Mouse (Mus musculus) midbrain, embryonic 10.5 days (tissue): ENCODE data around the gene Krtap9-1. TPM values are rescaled to one million over a fixed set of nuclear protein-coding genes. Genes with fewer than 3 reads are reported as not detected.

Experiments used
- polyA plus RNA-seq: library from polyadenylated mRNA; unstranded; fragments of >200 nt; fragmentation: Nextera tagmentation; extraction: Ambion mirVana; gene quantifications from 2 replicates; pipeline ENCODE4 v1.2.1, GENCODE M21; 2016

Krtap9-1 gene
- polyA plus RNA-seq, 1 experiment from 2014 or later = not detected

Other genes starting within 250 kb of the Krtap9-1 start
- not detected in 2 replicates for gene Krtap4-1, start 245.2 kb upstream of the Krtap9-1 start, polyA plus RNA-seq
- not detected in 2 replicates for gene Krtap4-2, start 238.3 kb upstream of the Krtap9-1 start, polyA plus RNA-seq
- not detected in 2 replicates for gene Krtap4-7, start 229.3 kb upstream of the Krtap9-1 start, polyA plus RNA-seq
- gene Gm11555, start 223.2 kb upstream of the Krtap9-1 start, polyA plus RNA-seq = not detected in 2 replicates
- not detected in 2 replicates for gene Gm11563, start 214.4 kb upstream of the Krtap9-1 start, polyA plus RNA-seq
- gene Krtap4-6, start 207.4 kb upstream of the Krtap9-1 start, polyA plus RNA-seq = not detected in 2 replicates
- not detected in 2 replicates for gene Gm14190, start 182.6 kb upstream of the Krtap9-1 start, polyA plus RNA-seq
- not detected in 2 replicates for gene Gm14180, start 139.1 kb upstream of the Krtap9-1 start, polyA plus RNA-seq
- not detected in 2 replicates for gene Gm11595, start 100.5 kb upstream of the Krtap9-1 start, polyA plus RNA-seq
- gene Krtap4-8, start 92.7 kb upstream of the Krtap9-1 start, polyA plus RNA-seq = not detected in 2 replicates
- not detected in 2 replicates for gene Krtap4-9, start 88.2 kb upstream of the Krtap9-1 start, polyA plus RNA-seq
- gene Gm11596, start 79.9 kb upstream of the Krtap9-1 start, polyA plus RNA-seq = not detected in 2 replicates
- gene Gm11569, start 74.5 kb upstream of the Krtap9-1 start, polyA plus RNA-seq = not detected in 2 replicates
- not detected in 2 replicates for gene Gm11554, start 68.9 kb upstream of the Krtap9-1 start, polyA plus RNA-seq
- not detected in 2 replicates for gene Krtap4-13, start 63.5 kb upstream of the Krtap9-1 start, polyA plus RNA-seq
- not detected in 2 replicates for gene Gm11564, start 57.7 kb upstream of the Krtap9-1 start, polyA plus RNA-seq
- gene 2300003K06Rik, start 35.3 kb upstream of the Krtap9-1 start, polyA plus RNA-seq = not detected in 2 replicates
- not detected in 2 replicates for gene Krtap4-16, start 21.8 kb upstream of the Krtap9-1 start, polyA plus RNA-seq
- not detected in 2 replicates for gene Gm11568, start 15.5 kb upstream of the Krtap9-1 start, polyA plus RNA-seq
- gene Gm11559, start 8.9 kb upstream of the Krtap9-1 start, polyA plus RNA-seq = not detected in 2 replicates
- gene Gm11567, start 5.8 kb downstream of the Krtap9-1 start, polyA plus RNA-seq = not detected in 2 replicates
- not detected in 2 replicates for gene Krtap31-1, start 34.5 kb downstream of the Krtap9-1 start, polyA plus RNA-seq
- not detected in 2 replicates for gene Gm11565, start 41.4 kb downstream of the Krtap9-1 start, polyA plus RNA-seq
- not detected in 2 replicates for gene Krtap31-2, start 62.9 kb downstream of the Krtap9-1 start, polyA plus RNA-seq
- not detected in 2 replicates for gene Krtap9-5, start 75.1 kb downstream of the Krtap9-1 start, polyA plus RNA-seq
- not detected in 2 replicates for gene Krtap29-1, start 105.7 kb downstream of the Krtap9-1 start, polyA plus RNA-seq
- not detected in 2 replicates for gene Krtap16-1, start 113.2 kb downstream of the Krtap9-1 start, polyA plus RNA-seq
- not detected in 2 replicates for gene Krtap17-1, start 120.6 kb downstream of the Krtap9-1 start, polyA plus RNA-seq
- not detected in 2 replicates for gene Krt33a, start 142.8 kb downstream of the Krtap9-1 start, polyA plus RNA-seq
- gene Krt33b, start 156.5 kb downstream of the Krtap9-1 start, polyA plus RNA-seq = not detected in 2 replicates
- not detected in 2 replicates for gene Krt34, start 168.2 kb downstream of the Krtap9-1 start, polyA plus RNA-seq
- gene Krt31, start 177.2 kb downstream of the Krtap9-1 start, polyA plus RNA-seq = not detected in 2 replicates
- not detected in 2 replicates for gene Krt32, start 214.8 kb downstream of the Krtap9-1 start, polyA plus RNA-seq
- gene Krt35, start 222.9 kb downstream of the Krtap9-1 start, polyA plus RNA-seq = not detected in 2 replicates
- not detected in 2 replicates for gene Krt36, start 232.2 kb downstream of the Krtap9-1 start, polyA plus RNA-seq
- not detected in 2 replicates for gene Krt13, start 248.2 kb downstream of the Krtap9-1 start, polyA plus RNA-seq